Mouse (Mus musculus): ENCODE measurements at regions not wholly inside any gene's neighbourhood (a gene's known extent, or its start where the extent isn't known, plus 50 kb on each side); places are given as distances from the start of the nearest gene placed in this dataset.

- Histone ChIP-seq H3K4me1 (replicated peaks) (no peaks in the 10 kb centered on the region), H3K9ac (replicated peaks) (no peak overlapping the region), H3K4me2 (no peak overlapping the region), H3K36me3 (no peaks in the 10 kb centered on the region), H3K9me3 (no peaks in the 10 kb centered on the region), H3K4me3 (replicated peaks) (no peak overlapping the region), H3K27me3 (peaks cover 3% of the 10 kb centered on the region; the same call in 1 of the 2 replicates), H3K27ac (no peak overlapping the region)
- WGBS = 92% methylated on average over 3 of the region's 3 CpGs
- ATAC-seq (ENCODE audit: insufficient number of reproducible peaks, insufficient read depth, low FRiP score, low TSS enrichment, low read depth) = no peak
Observed at GRCm38 (mm10) chr3:41472586-41472985, 82.9 kb upstream of the Jade1 start.

DNA sequence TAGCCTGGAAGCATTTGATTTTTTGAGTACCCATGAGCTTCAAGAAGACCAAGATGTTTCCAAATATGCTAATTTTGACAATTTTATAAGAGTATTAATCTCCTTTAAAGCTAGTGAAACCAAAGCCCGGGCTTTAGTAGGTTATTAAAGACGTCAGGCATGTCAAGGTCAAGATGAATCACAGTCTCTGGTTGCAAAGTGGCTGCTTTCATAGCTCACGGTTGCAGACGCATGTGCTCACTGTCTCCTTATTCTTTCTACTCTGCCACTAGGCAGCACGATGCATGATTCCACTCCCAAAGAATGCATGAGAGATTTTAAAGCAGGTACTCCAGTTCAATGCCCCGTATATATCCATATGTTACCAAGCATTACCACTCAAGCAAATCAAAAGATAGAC lies 86.4 kb upstream of the Jade1 start:
- ATAC-seq (ENCODE audit: insufficient number of reproducible peaks, insufficient read depth, low FRiP score, low TSS enrichment, low read depth) = no peak

GRCm38 (mm10) chr3:41467857-41468256 lies 87.7 kb upstream of the Jade1 start:
- H3K27me3 ChIP-seq = no peaks in the 10 kb centered on the region
- no peaks in the 10 kb centered on the region for H3K9me3 ChIP-seq
- WGBS = 70% methylated on average over 1 of the region's 1 CpGs
- H3K4me2 ChIP-seq = no peak overlapping the region
- no peaks in the 10 kb centered on the region for H3K4me1 ChIP-seq (replicated peaks)
- no peaks in the 10 kb centered on the region for H3K36me3 ChIP-seq
- H3K27ac ChIP-seq = no peak overlapping the region
- ATAC-seq (ENCODE audit: insufficient number of reproducible peaks, insufficient read depth, low FRiP score, low TSS enrichment, low read depth) = no peak
- no peak overlapping the region for H3K9ac ChIP-seq (replicated peaks)
- no peak overlapping the region for H3K4me3 ChIP-seq (replicated peaks)

More for the DNA sequence above, 86.4 kb upstream of the Jade1 start:
- no peak overlapping the region for H3K9ac ChIP-seq (replicated peaks)
- no peak overlapping the region for H3K4me3 ChIP-seq (replicated peaks)
- no peaks in the 10 kb centered on the region for H3K4me1 ChIP-seq (replicated peaks)
- H3K4me2 ChIP-seq = no peak overlapping the region
- no peaks in the 10 kb centered on the region for H3K9me3 ChIP-seq
- no peak overlapping the region for H3K27ac ChIP-seq
- H3K36me3 ChIP-seq = no peaks in the 10 kb centered on the region
- 75% methylated on average over 6 of the region's 6 CpGs for WGBS
- no peaks in the 10 kb centered on the region for H3K27me3 ChIP-seq

- H3K9ac ChIP-seq (replicated peaks) = no peak overlapping the region
- ATAC-seq (ENCODE audit: insufficient number of reproducible peaks, insufficient read depth, low FRiP score, low TSS enrichment, low read depth) = no peak
- H3K27me3 ChIP-seq = no peaks in the 10 kb centered on the region
- no peaks in the 10 kb centered on the region for H3K9me3 ChIP-seq
- no peaks in the 10 kb centered on the region for H3K36me3 ChIP-seq
- H3K27ac ChIP-seq = no peak overlapping the region
- WGBS = 75% methylated on average over 2 of the region's 2 CpGs
- H3K4me3 ChIP-seq (replicated peaks) = no peak overlapping the region
- no peaks in the 10 kb centered on the region for H3K4me1 ChIP-seq (replicated peaks)
- H3K4me2 ChIP-seq = no peak overlapping the region
Observed at GRCm38 (mm10) chr3:41465893-41466292, 89.6 kb upstream of the Jade1 start.

GRCm38 (mm10) chr3:41462953-41463644 lies 92.4 kb upstream of the Jade1 start:
- 77% methylated on average over 11 of the region's 11 CpGs for WGBS

GRCm38 (mm10) chr3:41460131-41460530 lies 95.4 kb upstream of the Jade1 start:
- H3K9me3 ChIP-seq = no peaks in the 10 kb centered on the region
- no peak overlapping the region for H3K4me2 ChIP-seq
- 86% methylated on average over 4 of the region's 4 CpGs for WGBS
- H3K4me3 ChIP-seq (replicated peaks) = no peak overlapping the region
- H3K36me3 ChIP-seq = no peaks in the 10 kb centered on the region
- no peak overlapping the region for H3K9ac ChIP-seq (replicated peaks)
- no peak overlapping the region for H3K27ac ChIP-seq
- no peaks in the 10 kb centered on the region for H3K27me3 ChIP-seq
- no peak for ATAC-seq (ENCODE audit: insufficient number of reproducible peaks, insufficient read depth, low FRiP score, low TSS enrichment, low read depth)
- H3K4me1 ChIP-seq (replicated peaks) = no peaks in the 10 kb centered on the region

More at GRCm38 (mm10) chr3:41462953-41463644, 92.4 kb upstream of the Jade1 start:
- Histone ChIP-seq H3K27ac (no peak overlapping the region), H3K4me3 (replicated peaks) (no peak overlapping the region), H3K36me3 (no peaks in the 10 kb centered on the region), H3K9me3 (no peaks in the 10 kb centered on the region), H3K4me1 (replicated peaks) (no peaks in the 10 kb centered on the region), H3K4me2 (no peak overlapping the region), H3K27me3 (no peaks in the 10 kb centered on the region), H3K9ac (replicated peaks) (no peak overlapping the region)
- ATAC-seq (ENCODE audit: insufficient number of reproducible peaks, insufficient read depth, low FRiP score, low TSS enrichment, low read depth) = no peak

DNA sequence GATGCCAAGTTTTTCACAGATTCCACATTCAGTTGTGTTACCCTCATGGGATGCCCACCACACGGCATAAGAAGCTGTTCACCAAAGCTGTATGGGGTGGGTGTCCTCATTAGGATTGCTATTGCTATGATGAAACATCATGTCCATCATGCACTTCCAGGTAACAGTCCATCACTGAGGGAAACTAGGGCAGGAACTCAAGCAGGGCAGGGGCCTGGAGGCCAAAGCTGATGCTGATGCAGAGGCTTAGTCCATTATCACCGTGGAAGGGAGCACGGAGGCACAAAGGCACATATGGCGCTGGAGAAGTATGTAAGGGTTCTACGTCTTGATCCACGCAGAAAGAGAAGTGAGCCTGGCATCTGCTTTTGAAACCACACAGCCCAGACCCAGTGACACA lies 97.4 kb upstream of the Jade1 start:
- Histone ChIP-seq H3K9ac (replicated peaks) (no peak overlapping the region), H3K27ac (no peak overlapping the region), H3K9me3 (no peaks in the 10 kb centered on the region), H3K4me3 (replicated peaks) (no peak overlapping the region), H3K27me3 (no peaks in the 10 kb centered on the region), H3K4me2 (no peak overlapping the region), H3K36me3 (no peaks in the 10 kb centered on the region), H3K4me1 (replicated peaks) (no peaks in the 10 kb centered on the region)
- 96% methylated on average over 6 of the region's 6 CpGs for WGBS
- ATAC-seq (ENCODE audit: insufficient number of reproducible peaks, insufficient read depth, low FRiP score, low TSS enrichment, low read depth) = no peak

- 66% methylated on average over 3 of the region's 3 CpGs for WGBS
- Histone ChIP-seq H3K9me3 (no peaks in the 10 kb centered on the region), H3K36me3 (no peaks in the 10 kb centered on the region), H3K27ac (no peak overlapping the region), H3K4me2 (no peak overlapping the region), H3K9ac (replicated peaks) (no peak overlapping the region), H3K27me3 (no peaks in the 10 kb centered on the region), H3K4me3 (replicated peaks) (no peak overlapping the region), H3K4me1 (replicated peaks) (no peaks in the 10 kb centered on the region; the same call in 1 of the 2 replicates)
- no peak for ATAC-seq (ENCODE audit: insufficient number of reproducible peaks, insufficient read depth, low FRiP score, low TSS enrichment, low read depth)
Observed at GRCm38 (mm10) chr3:41453525-41453924, 102.0 kb upstream of the Jade1 start.

GRCm38 (mm10) chr3:41452716-41453090 lies 102.8 kb upstream of the Jade1 start:
- Histone ChIP-seq H3K36me3 (no peaks in the 10 kb centered on the region), H3K4me2 (no peak overlapping the region), H3K4me3 (replicated peaks) (no peak overlapping the region), H3K9me3 (peaks cover 4% of the 10 kb centered on the region; the same call in 1 of the 2 replicates), H3K27ac (no peak overlapping the region), H3K27me3 (no peaks in the 10 kb centered on the region), H3K9ac (replicated peaks) (no peak overlapping the region), H3K4me1 (replicated peaks) (no peaks in the 10 kb centered on the region; the same call in 1 of the 2 replicates)
- ATAC-seq (ENCODE audit: insufficient number of reproducible peaks, insufficient read depth, low FRiP score, low TSS enrichment, low read depth) = no peak
- WGBS = 60% methylated on average over 3 of the region's 3 CpGs

DNA sequence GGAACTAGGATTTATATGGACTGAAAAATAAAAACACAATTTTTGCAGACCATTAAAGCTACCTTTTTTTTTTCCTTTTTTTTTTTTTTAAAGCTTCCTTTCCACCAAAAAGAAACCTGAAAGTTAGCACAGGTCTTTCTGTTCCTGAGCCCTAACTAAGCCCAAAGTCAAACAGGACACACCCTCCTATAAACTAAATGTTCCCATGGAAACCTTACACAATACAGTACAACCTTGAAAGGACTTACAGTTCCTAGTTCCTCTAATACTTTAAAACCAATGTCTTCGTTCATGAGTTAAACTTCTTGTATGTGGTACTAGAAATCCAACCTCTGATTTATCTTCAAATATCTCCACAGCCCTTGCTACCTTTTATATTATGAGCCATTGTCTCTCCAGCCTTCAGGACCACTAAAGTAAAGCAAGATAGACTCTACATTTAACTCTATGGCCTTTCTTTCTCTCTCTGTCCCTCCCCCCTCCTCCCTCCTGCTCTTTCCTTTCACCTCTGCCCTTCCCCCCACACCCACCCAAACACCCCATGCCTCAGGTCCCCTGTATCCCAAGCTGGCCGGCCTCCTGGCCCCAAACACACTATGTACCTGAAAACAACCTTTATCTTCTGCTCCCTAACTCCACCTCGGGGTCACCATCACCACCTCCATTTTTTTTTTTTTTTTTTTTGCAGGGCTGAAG lies 103.4 kb upstream of the Jade1 start:
- no peak overlapping the region for H3K27ac ChIP-seq
- H3K9me3 ChIP-seq = peaks cover 4% of the 10 kb centered on the region; the same call in 1 of the 2 replicates
- WGBS = 72% methylated on average over 3 of the region's 3 CpGs
- H3K4me3 ChIP-seq (replicated peaks) = no peak overlapping the region
- H3K27me3 ChIP-seq = no peaks in the 10 kb centered on the region
- H3K9ac ChIP-seq (replicated peaks) = no peak overlapping the region
- H3K36me3 ChIP-seq = no peaks in the 10 kb centered on the region
- H3K4me2 ChIP-seq = no peak overlapping the region
- ATAC-seq (ENCODE audit: insufficient number of reproducible peaks, insufficient read depth, low FRiP score, low TSS enrichment, low read depth) = no peak
- H3K4me1 ChIP-seq (replicated peaks) = no peaks in the 10 kb centered on the region; the same call in 1 of the 2 replicates

GRCm38 (mm10) chr3:41450696-41451095 lies 104.8 kb upstream of the Jade1 start:
- no peaks in the 10 kb centered on the region for H3K27me3 ChIP-seq
- no peak overlapping the region for H3K4me2 ChIP-seq
- H3K27ac ChIP-seq = no peak overlapping the region
- H3K4me3 ChIP-seq (replicated peaks) = no peak overlapping the region
- no peaks in the 10 kb centered on the region; the same call in 1 of the 2 replicates for H3K4me1 ChIP-seq (replicated peaks)
- WGBS = 41% methylated on average over 1 of the region's 1 CpGs
- no peak overlapping the region for H3K9ac ChIP-seq (replicated peaks)
- no peaks in the 10 kb centered on the region for H3K36me3 ChIP-seq
- ATAC-seq (ENCODE audit: insufficient number of reproducible peaks, insufficient read depth, low FRiP score, low TSS enrichment, low read depth) = no peak
- H3K9me3 ChIP-seq = peaks cover 4% of the 10 kb centered on the region; the same call in 1 of the 2 replicates
